Mouse (Mus musculus) right cerebral cortex, postnatal 4 days (tissue): Measurements from ENCODE around the gene Atp6v1a.

Source experiments
- DNase-seq: peaks from one replicate; pipeline ENCODE4 v3.0.0-alpha.2; 2022

Atp6v1a gene

DNA sequence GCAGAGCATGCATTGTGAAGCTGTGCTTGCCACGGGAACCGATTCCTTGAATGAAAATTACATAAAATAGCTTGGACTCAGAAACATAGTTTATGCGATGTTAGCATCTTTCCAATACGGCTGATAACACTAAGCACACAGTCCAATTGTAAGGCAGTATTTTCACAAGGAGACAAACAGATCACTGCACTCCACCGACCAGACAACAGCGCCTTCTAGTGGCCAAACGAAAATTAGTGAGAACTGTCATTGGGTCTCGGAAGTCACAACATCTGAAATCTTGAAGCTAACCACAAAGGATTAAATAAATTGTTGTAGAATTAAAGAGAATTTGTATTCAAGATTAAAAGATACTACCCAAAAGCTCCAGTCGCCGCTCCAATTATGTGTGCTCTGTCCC is 80.8 kb downstream of the Atp6v1a start:
- peak; percentile 76 for DNase-seq

DNA sequence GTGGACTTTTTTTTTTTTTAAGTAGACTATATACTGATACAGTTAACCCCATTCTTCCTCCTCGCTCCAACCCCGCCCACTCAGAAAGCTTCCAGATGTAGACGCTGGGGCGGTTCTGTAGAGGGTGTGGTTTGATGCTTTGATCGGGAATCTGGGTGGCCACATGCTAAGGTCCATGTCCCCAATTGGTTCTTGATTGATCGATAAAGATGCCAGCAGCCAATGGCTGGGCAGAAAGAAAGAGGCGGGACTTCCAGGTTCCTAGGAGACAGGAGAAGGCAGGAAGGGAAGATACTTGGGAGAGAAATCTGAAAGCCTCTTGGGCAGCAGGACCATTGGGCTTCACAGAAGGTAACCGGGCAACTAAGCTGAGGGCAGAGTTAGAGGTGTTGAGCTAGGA is 83.7 kb downstream of the Atp6v1a start:
- no peak for DNase-seq

DNA sequence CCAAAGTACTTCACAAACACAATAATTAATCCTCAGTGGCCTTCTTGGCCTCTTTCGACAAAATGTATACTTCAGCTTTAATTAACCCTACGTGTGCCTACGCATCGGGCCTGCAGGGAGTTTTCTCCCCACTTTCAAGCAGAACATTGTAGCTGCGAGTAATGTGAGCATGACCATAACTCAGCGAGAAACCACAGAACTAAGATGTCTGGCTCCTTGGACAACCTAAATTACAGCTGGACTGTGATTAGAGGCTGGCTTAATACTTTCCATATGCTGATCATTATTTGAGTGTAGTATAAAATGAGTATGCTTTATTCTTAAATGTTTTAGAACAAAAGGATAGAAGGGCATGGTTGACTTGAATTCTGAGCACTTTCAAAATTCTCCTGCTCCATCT is 86.2 kb downstream of the Atp6v1a start:
- DNase-seq: no peak

DNA sequence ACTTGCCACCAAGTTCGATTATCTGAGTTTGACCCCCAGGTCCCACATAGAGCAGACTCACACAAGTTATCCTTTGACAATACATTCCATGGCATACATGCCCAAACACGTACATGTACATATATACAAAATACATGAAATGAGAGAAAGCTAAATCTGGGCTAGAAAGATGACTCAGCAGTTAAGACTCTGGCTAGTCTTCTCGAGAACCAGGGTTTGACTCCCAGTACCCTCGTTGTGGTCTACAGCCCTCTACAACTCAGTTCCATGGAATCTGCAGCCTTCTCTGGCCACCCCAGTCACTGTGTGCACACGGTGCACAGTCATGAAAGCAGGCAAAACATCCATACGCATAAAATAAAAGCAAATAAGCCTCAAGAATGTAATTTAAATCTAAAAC is 87.1 kb downstream of the Atp6v1a start:
- DNase-seq: no peak

DNA sequence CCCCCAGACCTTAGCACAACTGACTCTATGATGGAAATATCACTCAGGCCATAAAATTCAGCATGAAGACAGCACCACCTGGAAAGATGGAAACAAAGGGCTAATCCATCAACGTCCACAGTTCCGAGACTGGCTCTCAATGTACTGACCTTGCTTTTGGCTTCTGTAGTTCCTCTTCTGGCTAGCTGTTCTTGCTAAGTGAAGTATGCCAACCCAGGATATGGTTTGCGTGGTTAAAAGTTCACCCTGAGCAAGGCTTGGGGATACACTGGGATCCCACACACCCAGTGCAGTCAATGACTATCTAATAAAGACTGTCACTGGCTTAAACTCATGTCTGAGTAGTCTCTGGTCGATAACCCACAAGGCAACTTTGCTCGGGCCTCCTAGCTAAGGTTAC is 89.4 kb downstream of the Atp6v1a start:
- no peak for DNase-seq

DNA sequence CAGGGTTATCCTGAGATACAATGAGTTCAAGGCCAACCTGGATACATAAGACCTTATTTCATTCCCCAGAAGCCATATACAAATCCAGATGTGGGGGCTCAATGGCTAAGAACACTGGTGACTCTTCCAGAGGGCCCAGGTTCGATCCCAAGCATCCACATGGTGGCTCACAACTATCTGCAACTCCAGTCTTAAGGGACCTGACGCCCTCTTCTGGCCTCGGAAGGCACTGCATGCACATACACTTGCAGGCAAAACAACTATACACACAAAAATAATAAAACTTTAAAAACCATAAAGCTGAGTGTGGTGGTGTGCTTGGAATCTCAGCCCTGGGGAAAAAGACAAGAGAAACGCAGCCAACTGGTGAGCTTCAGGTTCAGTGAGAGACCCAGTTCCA is 100.4 kb downstream of the Atp6v1a start:
- DNase-seq: no peak
